Mouse (Mus musculus) hindbrain, embryonic 14.5 days (tissue): ENCODE data around the gene Dtx2. TPM values are rescaled to one million over a fixed set of nuclear protein-coding genes. Genes with fewer than 3 reads are reported as not detected.
A peak's percentile ranks its signal among the peaks of the same experiment; 100 is the strongest.

Source experiments
- ATAC-seq: fragments of 200-750 bp; cut with Nextera tagmentation; 2 replicates; pipeline ENCODE4 v1.8.0; 2017; ENCODE audit warnings: moderate number of reproducible peaks, mild to moderate bottlenecking, moderate TSS enrichment, moderate library complexity; ENCODE audit not compliant: low FRiP score
- DNase-seq: peaks from one replicate; pipeline ENCODE4 v3.0.0-alpha.2; 2015; ENCODE audit warnings: low spot score
- H3K27ac ChIP-seq: fragments of 300-500 bp; sonication (generic); 2 replicates; pipeline ENCODE4 v1.5.1; 2014; ENCODE audit warnings: mild to moderate bottlenecking, moderate library complexity
- H3K27me3 ChIP-seq: fragments of 300-500 bp; sonication (generic); 2 replicates; pipeline ENCODE4 v1.6.1; 2014; ENCODE audit warnings: mild to moderate bottlenecking, low read length, mixed read lengths; ENCODE audit not compliant: control insufficient read depth, insufficient read depth
- H3K36me3 ChIP-seq: fragments of 300-500 bp; sonication (generic); replicated peaks from 2 replicates; pipeline ENCODE4 v1.6.1; 2014; ENCODE audit not compliant: control insufficient read depth, insufficient read depth
- H3K4me1 ChIP-seq: fragments of 300-500 bp; sonication (generic); replicated peaks from 2 replicates; pipeline ENCODE4 v1.6.1; 2014; ENCODE audit warnings: antibody characterized with exemption, low read length, mixed read lengths; ENCODE audit not compliant: control insufficient read depth, insufficient read depth
- H3K4me2 ChIP-seq: fragments of 300-500 bp; sonication (generic); replicated peaks from 2 replicates; pipeline ENCODE4 v1.6.1; 2014; ENCODE audit warnings: mild to moderate bottlenecking, moderate library complexity
- H3K4me3 ChIP-seq: fragments of 300-500 bp; sonication (generic); replicated peaks from 2 replicates; pipeline ENCODE4 v1.5.1; 2014; ENCODE audit warnings: mild to moderate bottlenecking, low read length
- H3K9ac ChIP-seq: fragments of 300-500 bp; sonication (generic); 2 replicates; pipeline ENCODE4 v1.6.1; 2014
- H3K9me3 ChIP-seq: fragments of 300-500 bp; sonication (generic); 2 replicates; pipeline ENCODE4 v1.6.1; 2016; ENCODE audit warnings: low read length; ENCODE audit not compliant: control insufficient read depth
- WGBS: fragments of 180-500 bp; shearing (Covaris S2); extraction: QIAGEN DNeasy Blood & Tissue Kit; methylation state at CpG from one replicate; pipeline ENCODE4 v1.1.7; 2014; 5-methylcytosine and 5-hydroxymethylcytosine counted together
- polyA plus RNA-seq: library from polyadenylated mRNA; unstranded; fragments of >200 nt; fragmentation: Nextera tagmentation; extraction: Ambion mirVana; gene quantifications from 2 replicates; pipeline ENCODE4 v1.2.1, GENCODE M21; 2014

Gene Dtx2
- polyA plus RNA-seq, 1 experiment from 2014 or later, result 23.1 TPM

- H3K36me3 ChIP-seq, result peaks cover 27% of the 10 kb centered on the region
- 90% methylated on average over 1 of the region's 1 CpGs for WGBS
- H3K4me2 ChIP-seq, result no peak overlapping the region
- DNase-seq (no peak), ATAC-seq (no peak)
- H3K9ac ChIP-seq, result no peak overlapping the region
- H3K9me3 ChIP-seq, result no peaks in the 10 kb centered on the region
- no peaks in the 10 kb centered on the region for H3K27me3 ChIP-seq
- no peak overlapping the region for H3K4me3 ChIP-seq
- no peaks in the 10 kb centered on the region for H3K4me1 ChIP-seq
- no peak overlapping the region for H3K27ac ChIP-seq
Observed at GRCm38 (mm10) chr5:136035285-136035684, 40.7 kb downstream of the Dtx2 start.

DNA sequence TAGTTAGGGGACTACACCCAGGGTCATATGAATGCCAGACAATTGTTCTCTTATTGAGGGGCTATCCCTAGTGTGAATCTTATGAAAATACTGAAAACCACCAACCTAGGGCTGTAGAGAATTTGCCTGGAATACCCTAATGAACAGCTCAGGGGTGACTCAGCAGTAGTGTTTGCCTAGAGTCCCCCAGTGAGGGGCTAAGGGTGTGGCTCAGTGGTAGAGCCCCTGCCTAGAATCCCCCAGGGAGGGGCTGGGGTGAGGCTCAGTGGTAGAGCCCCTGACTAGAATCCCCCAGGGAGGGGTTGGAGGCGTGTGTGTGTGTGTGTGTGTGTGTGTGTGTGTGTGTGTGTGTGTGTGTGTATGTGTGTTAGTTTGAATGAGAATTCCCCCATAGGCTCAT, 42.1 kb downstream of the Dtx2 start:
- Histone ChIP-seq H3K4me3 (no peak overlapping the region), H3K4me2 (no peak overlapping the region), H3K27me3 (no peaks in the 10 kb centered on the region), H3K9ac (no peak overlapping the region), H3K36me3 (peaks cover 13% of the 10 kb centered on the region), H3K9me3 (no peaks in the 10 kb centered on the region), H3K4me1 (no peaks in the 10 kb centered on the region), H3K27ac (no peak overlapping the region)
- DNase-seq (no peak), ATAC-seq (no peak)
- 82% methylated on average over 1 of the region's 1 CpGs for WGBS

DNA sequence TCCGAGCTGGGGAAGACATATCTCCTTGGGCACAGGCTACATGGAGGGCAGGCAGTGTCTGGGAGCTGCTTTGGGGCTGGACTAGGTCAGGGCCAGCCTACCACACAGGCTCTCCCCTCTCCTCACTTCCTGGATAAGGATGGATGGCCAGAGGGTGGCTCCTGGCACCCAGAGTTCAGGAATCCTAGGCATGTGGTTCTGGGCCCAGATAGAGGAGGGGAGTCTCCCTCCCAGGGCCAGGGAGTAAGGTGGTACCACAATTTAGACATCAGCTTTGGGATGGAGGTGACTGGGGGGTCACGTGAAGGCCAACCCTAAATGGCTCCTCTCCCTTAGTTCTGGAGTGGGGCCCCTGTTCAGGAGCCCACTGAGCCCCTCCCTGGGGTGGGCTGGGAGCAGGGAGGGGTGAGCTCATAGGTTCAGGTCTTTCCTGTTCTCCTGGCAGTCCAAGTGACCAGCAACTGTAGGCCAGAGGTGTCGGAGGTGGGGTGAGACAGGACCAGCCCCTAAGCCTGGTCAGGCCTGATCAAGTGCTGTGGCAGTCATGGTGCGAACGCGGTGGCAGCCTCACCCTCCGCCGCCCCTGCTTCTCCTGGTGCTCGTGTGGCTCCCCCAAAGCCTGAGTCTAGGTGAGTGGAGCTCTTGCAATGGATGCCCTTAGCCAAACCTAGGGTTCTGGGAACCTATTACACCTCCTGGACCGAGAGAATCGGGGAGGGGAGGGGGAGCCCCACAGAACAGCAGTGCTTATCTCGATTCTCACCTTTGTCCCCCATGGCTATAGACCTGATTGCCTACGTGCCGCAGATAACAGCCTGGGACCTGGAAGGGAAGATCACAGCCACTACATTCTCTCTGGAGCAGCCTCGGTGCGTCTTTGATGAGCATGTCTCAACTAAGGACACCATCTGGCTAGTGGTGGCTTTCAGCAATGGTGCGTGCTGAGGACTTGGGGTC, 43.9 kb downstream of the Dtx2 start, which contains the start of gene Upk3b:
Upk3b (plus strand) TSS at position 239 of the 957 bp plus-strand sequence.
- no peak within 1 kb of the TSS for H3K27ac ChIP-seq

GRCm38 (mm10) chr5:136040210-136040609, 45.6 kb downstream of the Dtx2 start:
- no peaks in the 10 kb centered on the region for H3K9me3 ChIP-seq
- no peak for ATAC-seq
- WGBS, result 42% methylated on average over 5 of the region's 5 CpGs
- H3K27ac ChIP-seq, result no peak overlapping the region
- H3K36me3 ChIP-seq, result no peaks in the 10 kb centered on the region
- no peak for DNase-seq
- H3K27me3 ChIP-seq, result no peaks in the 10 kb centered on the region
- no peak overlapping the region for H3K4me2 ChIP-seq
- no peak overlapping the region for H3K4me3 ChIP-seq
- no peaks in the 10 kb centered on the region for H3K4me1 ChIP-seq
- H3K9ac ChIP-seq, result no peak overlapping the region

More for the DNA sequence above, 43.9 kb downstream of the Dtx2 start, which contains the start of gene Upk3b:
- no peaks in the 10 kb centered on the region for H3K27me3 ChIP-seq
- H3K9ac ChIP-seq, result no peak within 1 kb of the TSS
- no peaks in the 10 kb centered on the region for H3K4me1 ChIP-seq
- no peak for DNase-seq
- ATAC-seq, result no peak
- H3K4me2 ChIP-seq, result no peak within 1 kb of the TSS
- no peak within 1 kb of the TSS for H3K4me3 ChIP-seq
- H3K9me3 ChIP-seq, result no peaks in the 10 kb centered on the region
- WGBS, result 88% methylated on average over 17 of the region's 17 CpGs
- H3K36me3 ChIP-seq, result no peaks in the 10 kb centered on the region

GRCm38 (mm10) chr5:136041260-136041659, 46.7 kb downstream of the Dtx2 start:
- Histone ChIP-seq H3K27ac (no peak overlapping the region), H3K4me2 (no peak overlapping the region), H3K27me3 (no peaks in the 10 kb centered on the region), H3K9me3 (no peaks in the 10 kb centered on the region), H3K9ac (no peak overlapping the region), H3K4me1 (no peaks in the 10 kb centered on the region), H3K4me3 (no peak overlapping the region), H3K36me3 (no peaks in the 10 kb centered on the region)
- WGBS, result 55% methylated on average over 2 of the region's 2 CpGs
- DNase-seq (no peak), ATAC-seq (no peak)

DNA sequence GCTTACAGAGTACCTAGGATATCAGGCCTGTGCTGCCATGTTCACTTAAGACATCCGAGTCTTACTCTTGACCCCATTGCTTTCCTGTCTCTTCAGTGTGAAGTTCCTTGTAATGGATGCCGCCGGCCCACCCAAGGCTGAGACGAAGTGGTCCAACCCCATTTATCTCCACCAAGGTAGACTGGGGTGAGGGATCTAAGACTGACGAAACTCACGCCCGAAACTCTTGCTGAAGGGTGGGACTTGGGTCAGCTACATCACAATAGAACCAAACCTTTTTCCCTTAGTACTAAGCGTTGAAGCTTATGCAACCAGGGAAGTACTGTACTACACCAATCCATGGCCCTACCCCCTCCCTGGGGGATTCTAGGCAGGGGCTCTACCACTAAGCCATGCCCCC, 47.1 kb downstream of the Dtx2 start:
- H3K4me3 ChIP-seq, result no peak overlapping the region
- no peak overlapping the region for H3K4me2 ChIP-seq
- no peaks in the 10 kb centered on the region for H3K9me3 ChIP-seq
- no peaks in the 10 kb centered on the region for H3K4me1 ChIP-seq
- no peak for ATAC-seq
- no peaks in the 10 kb centered on the region for H3K27me3 ChIP-seq
- H3K9ac ChIP-seq, result no peak overlapping the region
- H3K36me3 ChIP-seq, result no peaks in the 10 kb centered on the region
- no peak for DNase-seq
- H3K27ac ChIP-seq, result no peak overlapping the region
- 93% methylated on average over 8 of the region's 8 CpGs for WGBS

- H3K4me2 ChIP-seq, result no peak overlapping the region
- H3K27me3 ChIP-seq, result no peaks in the 10 kb centered on the region
- ATAC-seq (no peak), DNase-seq (no peak)
- WGBS, result 70% methylated on average over 13 of the region's 13 CpGs
- H3K9me3 ChIP-seq, result no peaks in the 10 kb centered on the region
- no peaks in the 10 kb centered on the region for H3K36me3 ChIP-seq
- H3K4me1 ChIP-seq, result no peaks in the 10 kb centered on the region
- no peak overlapping the region for H3K27ac ChIP-seq
- no peak overlapping the region for H3K4me3 ChIP-seq
- no peak overlapping the region for H3K9ac ChIP-seq
Observed at GRCm38 (mm10) chr5:136044865-136045264, 50.3 kb downstream of the Dtx2 start.

DNA sequence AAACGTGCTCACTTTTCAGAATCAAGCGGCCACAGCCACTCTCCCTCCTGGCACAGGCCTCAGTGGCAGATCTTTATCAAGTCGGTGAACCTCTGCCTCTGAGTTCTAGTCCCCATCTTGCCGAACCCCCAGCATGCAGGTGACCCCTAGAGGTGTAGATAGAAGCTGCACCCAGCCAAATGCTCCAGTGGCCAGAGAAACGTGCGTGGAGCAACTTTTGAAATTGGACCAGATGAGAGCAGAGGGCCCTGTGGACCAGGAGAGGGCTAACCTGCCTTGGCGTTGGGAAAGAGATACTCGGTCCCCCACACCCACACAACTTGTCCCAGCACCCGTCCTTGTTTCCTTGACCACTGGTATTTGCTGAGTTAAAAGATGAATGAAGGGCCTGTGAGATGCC, 50.8 kb downstream of the Dtx2 start:
- H3K9me3 ChIP-seq, result no peaks in the 10 kb centered on the region
- H3K4me3 ChIP-seq, result no peak overlapping the region
- no peak overlapping the region for H3K4me2 ChIP-seq
- H3K4me1 ChIP-seq, result no peaks in the 10 kb centered on the region
- WGBS, result 44% methylated on average over 9 of the region's 9 CpGs
- no peak overlapping the region for H3K27ac ChIP-seq
- H3K9ac ChIP-seq, result no peak overlapping the region
- H3K27me3 ChIP-seq, result no peaks in the 10 kb centered on the region
- ATAC-seq (no peak), DNase-seq (no peak)
- H3K36me3 ChIP-seq, result no peaks in the 10 kb centered on the region

DNA sequence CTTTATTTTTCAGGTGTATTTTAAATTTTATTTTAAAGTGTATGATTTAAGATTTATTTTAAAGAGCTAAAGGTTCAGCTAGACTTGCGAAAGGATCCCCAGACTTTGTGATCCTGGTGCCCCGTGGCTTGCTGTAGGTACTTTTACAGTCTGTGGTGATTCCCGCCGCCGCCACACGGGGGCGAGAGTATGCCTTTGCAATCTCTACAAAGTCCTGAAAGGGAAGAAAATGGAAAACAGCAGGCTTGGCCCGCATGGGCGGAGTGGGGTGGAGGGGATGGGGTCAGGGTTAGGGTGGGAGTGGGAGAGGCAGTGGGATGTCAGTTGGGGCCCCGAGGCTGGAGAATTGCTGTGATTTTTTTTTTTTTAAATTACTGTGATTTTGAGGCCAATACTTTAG, 51.4 kb downstream of the Dtx2 start:
- 4% methylated on average over 10 of the region's 10 CpGs for WGBS
- Histone ChIP-seq H3K4me2 (no peak overlapping the region), H3K27me3 (no peaks in the 10 kb centered on the region), H3K4me1 (0 out of 2 replicates have a peak, but pooled peaks cover under 1% of the 10 kb centered on the region), H3K36me3 (no peaks in the 10 kb centered on the region), H3K9ac (no peak overlapping the region), H3K4me3 (no peak overlapping the region), H3K9me3 (no peaks in the 10 kb centered on the region), H3K27ac (no peak overlapping the region)
- DNase-seq (peak; percentile 88), ATAC-seq (no peak)
